Comparison of ENCODE assay signal across 29 mouse cellular contexts in the genomic region with DNA sequence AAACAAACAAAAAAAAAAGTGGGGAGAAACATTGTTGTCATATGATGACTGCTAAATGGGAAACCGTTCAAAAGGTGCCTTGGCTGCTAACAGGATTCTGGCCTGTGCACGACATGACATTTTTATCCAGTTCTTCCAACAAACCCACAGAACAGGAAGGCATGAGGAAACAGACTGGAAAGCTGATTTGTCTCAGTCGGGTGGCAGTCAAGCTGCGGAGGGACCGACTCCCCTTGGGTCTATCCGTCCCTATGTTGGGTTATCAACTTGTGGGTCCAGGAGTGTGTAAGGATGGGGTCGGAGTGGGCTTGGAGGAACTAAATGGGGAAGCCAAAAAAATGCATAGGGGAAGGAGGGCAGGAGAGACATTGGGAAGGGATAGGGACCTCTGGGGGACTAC. TPM values are rescaled to one million over a fixed set of nuclear protein-coding genes. Genes with fewer than 3 reads are reported as not detected.
"Had no signal": no experiment of that assay in that cellular context is flagged by ENCODE, and none has a peak within 500 bp of the region (broad histone marks: within the 10 kb centered on the region; RNA-seq: fewer than 3 reads in every experiment).

No protein-coding gene starts in this region.

- DNase-seq: kidney, adult 9 months; kidney, postnatal 14 days; kidney, postnatal 4 days; liver; liver, embryonic 13.5 days; lung, adult 2 months; lung, postnatal 14 days; lung, postnatal 4 days; retina, postnatal 1 day; right cerebral cortex, postnatal 25 days; spleen, adult 18-20 months; thymus, postnatal 25 days had no signal

- H3K4me3 ChIP-seq: limb, embryonic 10.5 days; limb, embryonic 13.5 days; liver, embryonic 13.5 days; midbrain, embryonic 10.5 days; midbrain, embryonic 13.5 days; myocyte; neural tube, embryonic 13.5 days; stomach, embryonic 15.5 days had no signal

- H3K27me3 ChIP-seq: limb, embryonic 13.5 days; liver, embryonic 13.5 days; midbrain, embryonic 13.5 days; neural tube, embryonic 13.5 days; stomach, embryonic 15.5 days had no signal

- ATAC-seq: midbrain, embryonic 13.5 days; midbrain, embryonic 16.5 days had no signal

- H3K9me3 ChIP-seq: limb, embryonic 10.5 days; liver, embryonic 13.5 days; midbrain, embryonic 13.5 days; neural tube, embryonic 13.5 days; stomach, embryonic 15.5 days had no signal

- H3K4me1 ChIP-seq: limb, embryonic 10.5 days; limb, embryonic 13.5 days; liver, embryonic 13.5 days; midbrain, embryonic 10.5 days; midbrain, embryonic 13.5 days; stomach, embryonic 15.5 days had no signal

RNA-seq across cellular contexts. Expression of a gene that starts 45.4 kb away (rescaled TPM):
- total RNA-seq: layer of hippocampus, adult 18-20 months; layer of hippocampus, postnatal 14 days; left cerebral cortex, postnatal 25 days; megakaryocyte progenitor cell, adult 5-6 weeks; monocyte, adult 5-6 weeks; neutrophil, adult 5-6 weeks had no signal
- polyA plus RNA-seq: limb, embryonic 10.5 days; limb, embryonic 13.5 days; liver, embryonic 13.5 days; liver, embryonic 16.5 days; lung, adult 2 months; lung, embryonic 16.5 days; midbrain, embryonic 10.5 days; midbrain, embryonic 13.5 days; midbrain, embryonic 16.5 days; myocyte; neural tube, embryonic 13.5 days; stomach, embryonic 15.5 days; thymus, postnatal 0 days had no signal
